Mouse (Mus musculus) heart, embryonic 16.5 days (tissue): ENCODE data around the gene Csnk2a2. TPM values are rescaled to one million over a fixed set of nuclear protein-coding genes. Genes with fewer than 3 reads are reported as not detected.

Source experiments
- ATAC-seq: fragments of 200-750 bp; cut with Nextera tagmentation; replicated peaks from 2 replicates; pipeline ENCODE4 v1.8.0; 2017; ENCODE audit warnings: moderate number of reproducible peaks; ENCODE audit not compliant: insufficient read depth, low FRiP score; ENCODE audit errors: extremely low read depth
- H3K27ac ChIP-seq: fragments of 300-500 bp; sonication (generic); 2 replicates; pipeline ENCODE4 v1.5.1; 2014; ENCODE audit warnings: mild to moderate bottlenecking, low read length, control low read depth, moderate library complexity
- H3K27me3 ChIP-seq: fragments of 300-500 bp; sonication (generic); 2 replicates; pipeline ENCODE4 v1.6.1; 2014; ENCODE audit warnings: low read length, mixed read lengths; ENCODE audit not compliant: control insufficient read depth, insufficient read depth
- H3K36me3 ChIP-seq: fragments of 300-500 bp; sonication (generic); 2 replicates; pipeline ENCODE4 v1.6.1; 2014; ENCODE audit not compliant: control insufficient read depth, insufficient read depth
- H3K4me1 ChIP-seq: fragments of 300-500 bp; sonication (generic); 2 replicates; pipeline ENCODE4 v1.6.1; 2014; ENCODE audit warnings: low read length, mixed read lengths; ENCODE audit not compliant: control insufficient read depth, insufficient read depth
- H3K4me2 ChIP-seq: fragments of 300-500 bp; sonication (generic); 2 replicates; pipeline ENCODE4 v1.6.1; 2014; ENCODE audit warnings: low read depth, mild to moderate bottlenecking, control low read depth, low read length
- H3K4me3 ChIP-seq: fragments of 300-500 bp; sonication (generic); 2 replicates; pipeline ENCODE4 v1.5.1; 2014; ENCODE audit warnings: mild to moderate bottlenecking, control low read depth, low read length
- H3K9ac ChIP-seq: fragments of 300-500 bp; sonication (generic); 2 replicates; pipeline ENCODE4 v1.6.1; 2014; ENCODE audit warnings: low read length, control low read depth
- H3K9me3 ChIP-seq: fragments of 300-500 bp; sonication (generic); replicated peaks from 2 replicates; pipeline ENCODE4 v1.6.1; 2016; ENCODE audit warnings: low read length; ENCODE audit not compliant: control insufficient read depth
- WGBS: fragments of 180-500 bp; shearing (Covaris S2); extraction: QIAGEN DNeasy Blood & Tissue Kit; methylation state at CpG from one replicate; pipeline ENCODE4 v1.1.7; 2014; 5-methylcytosine and 5-hydroxymethylcytosine counted together
- polyA plus RNA-seq: library from polyadenylated mRNA; unstranded; fragments of >200 nt; fragmentation: Nextera tagmentation; extraction: Ambion mirVana; gene quantifications from 2 replicates; pipeline ENCODE4 v1.2.1, GENCODE M21; 2015

Gene Csnk2a2
- polyA plus RNA-seq, 1 experiment from 2014 or later = 6.0 TPM

DNA sequence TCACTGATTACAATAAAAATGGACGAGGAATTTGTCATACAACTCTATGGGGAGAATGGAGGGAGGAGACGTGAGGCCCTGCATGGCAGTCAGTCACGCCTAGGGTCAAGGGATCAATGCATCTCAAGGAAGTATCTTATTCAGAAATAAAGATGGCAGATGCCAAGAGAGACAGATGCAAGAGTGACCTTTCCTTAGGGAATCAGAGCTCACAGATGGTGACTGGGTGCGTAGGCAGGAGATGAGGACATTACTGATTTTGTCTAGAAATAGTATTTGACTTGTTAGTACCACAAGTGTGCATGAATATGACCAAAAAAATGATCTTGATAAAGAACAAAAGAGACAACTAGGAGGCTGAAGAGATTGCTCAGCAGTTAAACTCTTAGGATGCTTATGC lies 22.4 kb upstream of the Csnk2a2 start:
- Histone ChIP-seq H3K9me3 (no peaks in the 10 kb centered on the region), H3K9ac (no peak overlapping the region), H3K27me3 (no peaks in the 10 kb centered on the region), H3K4me1 (no peaks in the 10 kb centered on the region), H3K36me3 (no peaks in the 10 kb centered on the region), H3K4me2 (no peak overlapping the region), H3K27ac (no peak overlapping the region), H3K4me3 (no peak overlapping the region)
- no peak for ATAC-seq
- WGBS = 50% methylated on average over 4 of the region's 4 CpGs

DNA sequence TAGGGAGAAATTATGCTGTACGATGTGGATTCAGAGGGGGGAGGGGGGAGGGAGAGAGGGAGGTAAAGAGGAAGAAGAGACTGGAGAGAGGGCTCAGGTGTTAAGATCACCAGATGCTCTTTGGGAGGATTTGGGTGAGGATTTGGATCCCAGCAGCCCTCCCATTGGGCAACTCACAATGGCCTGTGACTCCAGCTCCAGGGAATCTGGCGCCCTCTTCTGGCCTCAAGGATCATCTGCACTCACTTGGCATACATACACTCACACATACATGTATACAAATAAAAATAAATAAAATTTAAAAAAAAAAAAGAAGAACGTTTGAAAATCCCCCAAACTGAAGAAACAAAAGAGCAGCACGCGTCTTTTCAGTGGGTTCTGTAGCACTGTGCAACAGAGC lies 16.4 kb upstream of the Csnk2a2 start:
- 75% methylated on average over 5 of the region's 5 CpGs for WGBS
- no peaks in the 10 kb centered on the region for H3K27me3 ChIP-seq
- no peak overlapping the region for H3K27ac ChIP-seq

DNA sequence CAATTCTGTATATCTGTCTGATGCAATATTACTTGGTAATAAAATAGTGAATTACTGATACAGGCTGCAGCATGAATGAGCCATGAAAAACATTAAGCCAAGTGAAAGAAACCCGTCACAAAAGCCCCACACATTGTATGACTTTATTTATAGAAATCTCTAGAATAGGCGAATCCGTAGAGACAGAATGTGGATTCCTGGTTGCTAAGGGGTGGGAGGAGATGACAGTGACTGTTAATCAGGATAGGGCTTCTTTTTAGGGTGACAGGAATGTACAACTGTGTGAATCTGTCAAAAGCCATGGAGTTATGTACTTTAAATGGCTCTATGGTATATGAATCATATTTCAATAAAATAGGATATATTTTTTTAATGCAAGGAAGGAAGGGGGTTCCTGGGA lies 15.8 kb upstream of the Csnk2a2 start:
- no peak overlapping the region for H3K27ac ChIP-seq
- 62% methylated on average over 3 of the region's 3 CpGs for WGBS
- H3K27me3 ChIP-seq = no peaks in the 10 kb centered on the region
- H3K9ac ChIP-seq = no peak overlapping the region
- H3K36me3 ChIP-seq = no peaks in the 10 kb centered on the region
- no peaks in the 10 kb centered on the region for H3K4me1 ChIP-seq
- no peak overlapping the region for H3K4me2 ChIP-seq
- ATAC-seq = no peak
- H3K9me3 ChIP-seq = no peaks in the 10 kb centered on the region
- no peak overlapping the region for H3K4me3 ChIP-seq

More for the DNA sequence above, 16.4 kb upstream of the Csnk2a2 start:
- no peaks in the 10 kb centered on the region for H3K4me1 ChIP-seq
- no peaks in the 10 kb centered on the region for H3K9me3 ChIP-seq
- ATAC-seq = no peak
- no peak overlapping the region for H3K4me3 ChIP-seq
- no peaks in the 10 kb centered on the region for H3K36me3 ChIP-seq
- no peak overlapping the region for H3K9ac ChIP-seq
- H3K4me2 ChIP-seq = no peak overlapping the region

DNA sequence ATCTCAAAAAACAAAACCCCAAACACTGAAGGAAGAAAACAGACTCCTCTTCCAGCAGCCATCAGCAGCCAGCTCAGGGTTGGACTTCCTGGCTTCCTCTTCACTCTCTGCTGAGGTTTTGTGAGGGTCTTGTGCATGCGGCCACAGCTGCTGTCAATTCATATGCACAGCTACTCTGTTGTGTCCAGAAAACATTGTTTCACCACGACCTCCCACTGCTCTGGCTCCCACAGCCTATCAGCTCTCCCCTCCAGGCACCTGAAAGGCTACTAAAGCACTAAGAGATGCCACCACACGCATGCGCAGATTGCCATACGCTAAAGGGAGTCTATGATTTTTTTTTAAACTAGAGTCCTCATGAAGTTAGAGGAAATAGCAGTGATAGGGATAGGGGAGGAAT lies 15.0 kb upstream of the Csnk2a2 start:
- no peak overlapping the region for H3K9ac ChIP-seq
- H3K9me3 ChIP-seq = no peaks in the 10 kb centered on the region
- ATAC-seq = no peak
- WGBS = 63% methylated on average over 5 of the region's 5 CpGs
- H3K4me2 ChIP-seq = no peak overlapping the region
- H3K36me3 ChIP-seq = no peaks in the 10 kb centered on the region
- H3K4me1 ChIP-seq = no peaks in the 10 kb centered on the region
- H3K27me3 ChIP-seq = no peaks in the 10 kb centered on the region
- H3K4me3 ChIP-seq = no peak overlapping the region
- no peak overlapping the region for H3K27ac ChIP-seq

DNA sequence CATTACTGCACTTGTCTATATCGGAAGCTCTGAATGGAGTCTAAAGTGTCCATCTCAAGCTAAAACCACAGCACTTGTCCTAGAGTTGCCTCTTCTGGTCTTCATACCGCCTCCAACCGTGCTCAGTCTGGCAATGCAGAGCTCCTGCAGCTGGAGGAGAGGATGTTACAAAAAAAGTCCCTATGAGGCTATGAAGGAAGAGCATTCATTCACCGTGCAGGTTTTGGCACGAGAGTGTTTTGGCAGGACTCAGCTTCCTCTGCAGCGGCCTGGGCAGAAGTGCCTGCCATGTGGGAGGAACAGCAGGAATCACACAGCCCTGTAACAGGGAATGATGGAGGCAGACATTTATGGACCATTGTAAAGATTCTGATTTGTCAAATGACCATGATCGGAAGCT lies 12.6 kb upstream of the Csnk2a2 start:
- no peak overlapping the region for H3K4me2 ChIP-seq
- no peak overlapping the region for H3K4me3 ChIP-seq
- no peaks in the 10 kb centered on the region for H3K4me1 ChIP-seq
- WGBS = 74% methylated on average over 7 of the region's 7 CpGs
- H3K36me3 ChIP-seq = no peaks in the 10 kb centered on the region
- ATAC-seq = no peak
- H3K27ac ChIP-seq = no peak overlapping the region
- no peaks in the 10 kb centered on the region for H3K9me3 ChIP-seq
- no peak overlapping the region for H3K9ac ChIP-seq
- no peaks in the 10 kb centered on the region for H3K27me3 ChIP-seq

DNA sequence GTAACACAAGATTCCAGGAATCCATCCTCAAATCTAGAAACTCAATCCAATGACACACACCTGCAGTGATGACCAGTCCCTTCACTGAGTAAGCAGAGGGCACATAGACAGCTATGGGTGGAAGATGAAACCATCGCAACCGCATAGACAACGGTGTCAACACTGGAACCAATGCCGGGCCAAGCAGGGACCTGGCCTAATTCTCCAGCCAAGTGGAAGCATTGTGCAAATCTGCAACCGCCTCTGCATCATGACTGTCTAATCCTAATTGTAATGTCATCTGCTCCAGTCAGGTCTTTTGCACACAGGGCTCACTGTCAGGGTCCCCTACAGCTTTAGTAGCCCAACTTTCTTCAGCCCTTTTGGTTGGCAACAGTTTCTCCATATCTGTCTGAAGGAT lies 10.6 kb upstream of the Csnk2a2 start:
- no peaks in the 10 kb centered on the region for H3K27me3 ChIP-seq
- 92% methylated on average over 5 of the region's 5 CpGs for WGBS
- H3K4me3 ChIP-seq = no peak overlapping the region
- no peaks in the 10 kb centered on the region for H3K4me1 ChIP-seq
- no peak for ATAC-seq
- no peaks in the 10 kb centered on the region for H3K9me3 ChIP-seq
- H3K27ac ChIP-seq = no peak overlapping the region
- no peaks in the 10 kb centered on the region for H3K36me3 ChIP-seq
- no peak overlapping the region for H3K4me2 ChIP-seq
- no peak overlapping the region for H3K9ac ChIP-seq

DNA sequence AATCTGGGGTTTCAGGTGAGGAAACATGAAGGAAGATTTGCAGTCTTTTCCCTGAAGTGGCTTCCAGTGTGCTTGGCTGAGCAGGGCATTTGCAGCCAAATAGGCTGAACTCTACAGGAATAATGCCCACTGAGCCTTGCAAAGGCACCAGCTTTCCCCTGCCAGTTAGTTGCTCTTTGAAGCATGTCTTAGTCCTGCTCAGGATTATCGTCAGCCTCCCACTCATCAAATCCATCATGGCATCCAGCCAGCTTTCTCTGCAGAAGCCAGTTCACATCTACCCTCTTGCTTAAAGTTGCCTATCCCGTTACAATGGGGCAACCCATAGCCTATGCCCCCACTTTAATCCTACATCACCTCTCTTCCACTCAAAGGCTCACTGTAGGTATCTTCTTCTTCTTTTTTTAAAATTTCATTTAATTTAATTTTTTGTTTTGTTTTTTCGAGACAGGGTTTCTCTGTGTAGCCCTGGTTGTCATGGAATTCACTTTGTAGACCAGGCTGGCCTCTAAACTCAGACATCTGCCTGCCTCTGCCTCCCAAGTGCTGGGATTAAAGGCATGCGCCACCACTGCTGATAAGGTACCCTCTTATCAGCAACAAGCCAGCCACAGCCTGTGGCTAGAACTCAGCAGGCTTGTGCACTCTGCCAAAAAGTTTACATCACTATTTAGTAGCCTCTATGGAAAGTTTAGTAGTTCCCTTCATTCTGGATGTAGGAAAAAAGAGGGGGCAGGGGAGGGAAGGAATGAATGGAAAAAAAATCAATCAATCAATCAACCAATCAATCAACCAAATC lies 9.6 kb upstream of the Csnk2a2 start:
- H3K9me3 ChIP-seq = no peaks in the 10 kb centered on the region
- no peak for ATAC-seq
- no peak overlapping the region for H3K9ac ChIP-seq
- no peak overlapping the region for H3K4me3 ChIP-seq
- H3K4me2 ChIP-seq = no peak overlapping the region
- no peak overlapping the region for H3K27ac ChIP-seq
- no peaks in the 10 kb centered on the region for H3K36me3 ChIP-seq
- 60% methylated on average over 4 of the region's 4 CpGs for WGBS
- no peaks in the 10 kb centered on the region for H3K4me1 ChIP-seq
- no peaks in the 10 kb centered on the region for H3K27me3 ChIP-seq

DNA sequence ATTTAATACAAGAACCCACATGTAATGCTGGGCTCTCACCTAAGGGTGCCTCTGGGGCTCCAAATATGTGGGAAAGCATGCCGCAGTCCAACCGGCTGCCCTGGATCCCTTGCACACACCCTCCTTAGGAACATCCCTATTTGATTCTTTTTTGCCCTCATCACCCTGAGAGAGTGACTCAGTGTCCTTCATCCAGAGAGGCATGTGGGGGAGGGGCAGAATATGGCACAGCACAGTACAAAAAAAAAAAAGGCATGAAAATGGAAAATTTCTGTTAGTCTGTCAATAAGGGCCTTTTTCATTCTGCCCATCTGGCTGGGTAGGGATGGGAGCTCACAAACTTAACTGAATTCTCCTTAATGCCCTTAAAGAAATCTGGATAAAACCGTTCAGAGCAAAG lies 8.0 kb upstream of the Csnk2a2 start:
- Histone ChIP-seq H3K4me2 (no peak overlapping the region), H3K9me3 (no peaks in the 10 kb centered on the region), H3K4me3 (no peak overlapping the region), H3K27ac (no peak overlapping the region), H3K4me1 (no peaks in the 10 kb centered on the region), H3K27me3 (no peaks in the 10 kb centered on the region), H3K36me3 (no peaks in the 10 kb centered on the region), H3K9ac (no peak overlapping the region)
- WGBS = 77% methylated on average over 3 of the region's 3 CpGs
- no peak for ATAC-seq

DNA sequence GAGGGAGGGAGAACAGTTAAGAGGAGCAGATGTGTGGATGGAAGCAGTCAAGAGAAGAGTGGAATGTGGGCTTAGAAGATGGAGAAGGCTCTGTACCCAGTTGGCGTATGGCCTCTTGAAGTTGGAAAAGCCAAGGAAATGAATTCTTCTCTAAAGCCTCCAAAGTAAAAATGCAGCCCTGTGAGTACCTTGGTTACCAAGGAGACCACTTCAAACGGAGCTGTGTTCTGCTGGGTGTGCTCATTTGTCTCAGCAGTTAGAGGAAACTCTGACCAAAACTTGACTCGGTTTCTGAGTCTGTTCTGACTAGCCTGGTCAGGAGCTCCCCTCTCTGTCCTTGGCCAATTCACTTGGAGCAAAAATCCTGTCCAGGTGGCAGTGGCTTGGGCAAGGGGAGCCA lies 6.6 kb upstream of the Csnk2a2 start:
- 41% methylated on average over 3 of the region's 3 CpGs for WGBS
- Histone ChIP-seq H3K4me2 (no peak overlapping the region), H3K27me3 (no peaks in the 10 kb centered on the region), H3K9me3 (no peaks in the 10 kb centered on the region), H3K9ac (no peak overlapping the region), H3K4me3 (no peak overlapping the region), H3K27ac (no peak overlapping the region), H3K36me3 (no peaks in the 10 kb centered on the region), H3K4me1 (no peaks in the 10 kb centered on the region)
- no peak for ATAC-seq
